Mouse (Mus musculus): Measurements from ENCODE around the gene Gm15140. TPM values are rescaled to one million over a fixed set of nuclear protein-coding genes. Genes with fewer than 3 reads are reported as not detected.
"Not testable (repeated sequence)": the region's sequence is repeated elsewhere in the genome, so short reads cannot be mapped to it uniquely, and the experiment has no call there.

Gene Gm15140
- total RNA-seq (2021) = not detected

DNA sequence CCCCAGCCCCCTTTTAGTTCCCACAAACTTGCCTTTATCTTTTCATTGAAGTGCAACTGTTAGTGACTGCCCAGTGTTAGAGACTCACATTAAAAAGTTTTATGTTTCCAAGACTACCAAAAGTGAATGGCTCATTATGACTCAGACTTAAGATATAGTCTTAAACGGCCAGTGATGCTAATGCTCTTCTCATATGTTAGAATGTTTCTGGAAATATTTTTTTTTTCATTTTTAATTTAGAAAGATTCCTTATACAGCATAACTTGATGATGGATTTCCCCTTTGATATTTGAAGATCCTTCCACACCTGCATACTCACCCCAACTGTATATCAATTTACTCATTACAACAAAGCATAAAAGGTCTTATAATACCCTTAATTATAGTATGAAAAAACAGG lies at the start of gene Gm15140:
Gene Gm15140, minus strand, starts transcription at position 101 of the 400 bp plus-strand sequence.
- not testable (repeated sequence) for DNase-seq (ENCODE audit: extremely low spot score in 1 of 2, low spot score in 1 of 2)

Other genes with a start within 250 kb of the Gm15140 start
- gene Samt1, start 108.0 kb downstream of the Gm15140 start, total RNA-seq (2021) = not detected
- not detected for gene 4921511M17Rik, start 86.9 kb downstream of the Gm15140 start, total RNA-seq (2021)
- not detected for gene Gm10057, start 65.6 kb downstream of the Gm15140 start, total RNA-seq (2021)
- not detected for gene 4930524N10Rik, start 222.7 kb upstream of the Gm15140 start, total RNA-seq (2021)

Data from layer of hippocampus, postnatal 25 days (tissue).